Mouse (Mus musculus): ENCODE data around the gene Ceacam20. TPM values are rescaled to one million over a fixed set of nuclear protein-coding genes. Genes with fewer than 3 reads are reported as not detected.
"Not testable (repeated sequence)": the region's sequence is repeated elsewhere in the genome, so short reads cannot be mapped to it uniquely, and the experiment has no call there.

The Ceacam20 gene
- not detected for total RNA-seq (2021)

GRCm38 (mm10) chr7:19964985-19965579, at the start of gene Ceacam20:
TSS of gene Ceacam20 (plus strand) at chr7:19965412.
- intact Hi-C loops (cut with DNase I): no loop called here
- no peak for DNase-seq (ENCODE audit: low spot score in 2 of 2)

GRCm38 (mm10) chr7:19920166-19920505, 45.1 kb upstream of the Ceacam20 start:
- DNase-seq (ENCODE audit: low spot score in 2 of 2): no peak
- intact Hi-C loops (cut with DNase I): no loop called here

GRCm38 (mm10) chr7:19920506-19921261, 44.5 kb upstream of the Ceacam20 start, which contains the start of gene Pvr:
TSS of gene Pvr (minus strand) at chr7:19921160.
- intact Hi-C loops (cut with DNase I): no loop called here
- DNase-seq (ENCODE audit: low spot score in 2 of 2): peak; percentile 79 to 88

GRCm38 (mm10) chr7:19923354-19923753, 41.9 kb upstream of the Ceacam20 start:
- intact Hi-C loops (cut with DNase I): no loop called here
- DNase-seq (ENCODE audit: low spot score in 2 of 2): no peak

GRCm38 (mm10) chr7:19923797-19924196, 41.4 kb upstream of the Ceacam20 start:
- DNase-seq (ENCODE audit: low spot score in 2 of 2): no peak

GRCm38 (mm10) chr7:19925376-19925775, 39.8 kb upstream of the Ceacam20 start:
- intact Hi-C loops (cut with DNase I): no loop called here

More at GRCm38 (mm10) chr7:19923797-19924196, 41.4 kb upstream of the Ceacam20 start:
- intact Hi-C loops (cut with DNase I): no loop called here

GRCm38 (mm10) chr7:19926849-19927480, 38.2 kb upstream of the Ceacam20 start:
- DNase-seq (ENCODE audit: low spot score in 2 of 2): no peak
- intact Hi-C loops (cut with DNase I): no loop called here

More at GRCm38 (mm10) chr7:19925376-19925775, 39.8 kb upstream of the Ceacam20 start:
- DNase-seq (ENCODE audit: low spot score in 2 of 2): no peak

- intact Hi-C loops (cut with DNase I): no loop called here
- no peak for DNase-seq (ENCODE audit: low spot score in 2 of 2)
These were observed 36.7 kb upstream of the Ceacam20 start for GRCm38 (mm10) chr7:19928486-19928885.

GRCm38 (mm10) chr7:19930481-19930880, 34.7 kb upstream of the Ceacam20 start:
- intact Hi-C loops (cut with DNase I): not testable (repeated sequence)

GRCm38 (mm10) chr7:19932133-19932876, 32.9 kb upstream of the Ceacam20 start:
- DNase-seq (ENCODE audit: low spot score in 2 of 2): no peak
- intact Hi-C loops (cut with DNase I): no loop called here

More at GRCm38 (mm10) chr7:19930481-19930880, 34.7 kb upstream of the Ceacam20 start:
- not testable (repeated sequence) for DNase-seq (ENCODE audit: low spot score in 2 of 2)

GRCm38 (mm10) chr7:19932877-19933809, 32.1 kb upstream of the Ceacam20 start:
- peak; percentile 80 to 93 for DNase-seq (ENCODE audit: low spot score in 2 of 2)
- intact Hi-C loops (cut with DNase I): no loop called here

- DNase-seq (ENCODE audit: low spot score in 2 of 2): no peak
- intact Hi-C loops (cut with DNase I): no loop called here
These were observed 30.0 kb upstream of the Ceacam20 start for GRCm38 (mm10) chr7:19935171-19935751.

GRCm38 (mm10) chr7:19935961-19936360, 29.3 kb upstream of the Ceacam20 start:
- intact Hi-C loops (cut with DNase I): no loop called here
- no peak for DNase-seq (ENCODE audit: low spot score in 2 of 2)

GRCm38 (mm10) chr7:19937229-19937821, 27.9 kb upstream of the Ceacam20 start:
- no peak for DNase-seq (ENCODE audit: low spot score in 2 of 2)
- intact Hi-C loops (cut with DNase I): no loop called here

- intact Hi-C loops (cut with DNase I): no loop called here
- DNase-seq (ENCODE audit: low spot score in 2 of 2): peak; percentile 29 to 62
These were observed 25.5 kb upstream of the Ceacam20 start for GRCm38 (mm10) chr7:19939555-19940235.

- intact Hi-C loops (cut with DNase I): no loop called here
- DNase-seq (ENCODE audit: low spot score in 2 of 2): no peak
These were observed 25.0 kb upstream of the Ceacam20 start for GRCm38 (mm10) chr7:19940256-19940655.

- no peak for DNase-seq (ENCODE audit: low spot score in 2 of 2)
- intact Hi-C loops (cut with DNase I): no loop called here
These were observed 20.5 kb upstream of the Ceacam20 start for GRCm38 (mm10) chr7:19944709-19945108.

GRCm38 (mm10) chr7:19945201-19945600, 20.0 kb upstream of the Ceacam20 start:
- intact Hi-C loops (cut with DNase I): no loop called here
- DNase-seq (ENCODE audit: low spot score in 2 of 2): no peak

Measured in left cerebral cortex, postnatal 25 days (tissue).